Mouse (Mus musculus): ENCODE measurements around the gene Tpsg1.

DNA sequence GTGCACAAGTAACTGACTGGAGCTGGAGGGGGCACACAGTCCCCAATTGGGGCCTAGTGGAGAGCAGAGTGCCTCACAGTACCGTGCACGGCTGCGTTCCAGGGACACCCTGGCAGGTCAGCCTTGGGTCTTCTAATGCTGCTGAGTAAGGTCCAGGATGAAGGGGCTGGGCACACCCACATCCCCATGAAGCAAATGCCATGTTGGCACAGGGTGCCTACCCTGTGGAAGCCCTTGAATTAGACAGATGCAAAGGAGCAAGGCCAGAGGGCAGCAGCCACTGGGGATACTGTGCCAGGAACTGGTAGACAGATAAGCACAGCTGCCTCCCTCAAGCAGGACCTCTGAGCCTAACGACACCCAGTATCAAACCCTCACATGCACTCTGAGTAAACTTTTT is 25.5 kb downstream of the Tpsg1 start:
- TF ChIP-seq CTCF (IDR thresholded peaks at IDR 0.05; ENCODE audit: low read depth, low read length) (no peak), POLR2A (IDR thresholded peaks at IDR 0.05; ENCODE audit: borderline replicate concordance, low read depth, low read length) (no peak)
